Mouse (Mus musculus) bone marrow, adult 2 months (tissue): ENCODE measurements around the gene Lamb2.

Source experiments
- CTCF ChIP-seq: fragments of 200-500 bp; IDR thresholded peaks from 2 replicates; pipeline ENCODE4 v1.5.1; 2011; ENCODE audit warnings: low read length, control low read depth; ENCODE audit not compliant: control insufficient read depth, insufficient read depth
- POLR2A ChIP-seq: fragments of 200-500 bp; IDR thresholded peaks from 2 replicates; pipeline ENCODE4 v1.6.1; 2011; ENCODE audit warnings: low read depth, mild to moderate bottlenecking, control low read depth, low read length, borderline replicate concordance; ENCODE audit not compliant: control insufficient read depth

- no peak for TF ChIP-seq CTCF
- TF ChIP-seq POLR2A = no peak
These were observed 51.4 kb downstream of the Lamb2 start for GRCm38 (mm10) chr9:108530954-108531353.
